Mouse (Mus musculus) olfactory bulb, adult 2 months (tissue): ENCODE measurements around the gene Lrrtm3.

Experiments
- CTCF ChIP-seq: fragments of 200-500 bp; IDR thresholded peaks from 2 replicates; pipeline ENCODE4 v1.5.1; 2012; ENCODE audit warnings: low read depth, mild to moderate bottlenecking, low read length, moderate library complexity; ENCODE audit not compliant: insufficient read depth
- POLR2A ChIP-seq: fragments of 200-500 bp; IDR thresholded peaks from 2 replicates; pipeline ENCODE4 v1.6.1; 2012; ENCODE audit warnings: mild to moderate bottlenecking, low read depth, low read length, moderate library complexity; ENCODE audit not compliant: insufficient read depth

DNA sequence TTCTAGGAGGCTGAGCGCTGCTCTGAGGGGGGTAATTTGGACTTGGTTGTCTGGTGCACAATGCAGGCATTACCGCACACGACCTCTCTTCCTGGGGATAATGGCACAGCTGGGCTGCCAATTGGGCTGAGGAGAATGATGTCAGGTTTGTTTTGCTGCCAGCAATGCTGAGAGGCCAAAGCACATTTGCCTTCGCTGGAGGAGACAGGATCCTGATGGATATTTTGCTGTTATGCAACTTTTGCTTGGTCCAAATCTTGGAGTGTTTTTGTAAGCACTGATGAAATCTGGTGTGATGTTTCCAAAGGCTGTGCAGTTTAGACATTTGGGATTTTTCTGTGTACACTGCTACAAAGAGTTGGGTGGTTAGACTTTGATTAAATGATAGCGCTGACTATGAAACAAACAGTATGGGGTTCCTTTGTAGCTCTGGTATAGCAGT, 209.6 kb downstream of the Lrrtm3 start:
- TF ChIP-seq CTCF (no peak), POLR2A (no peak)
